Mouse (Mus musculus): ENCODE results near the gene Celsr1.
A peak's percentile ranks its signal among the peaks of the same experiment; 100 is the strongest.

The Celsr1 gene

DNA sequence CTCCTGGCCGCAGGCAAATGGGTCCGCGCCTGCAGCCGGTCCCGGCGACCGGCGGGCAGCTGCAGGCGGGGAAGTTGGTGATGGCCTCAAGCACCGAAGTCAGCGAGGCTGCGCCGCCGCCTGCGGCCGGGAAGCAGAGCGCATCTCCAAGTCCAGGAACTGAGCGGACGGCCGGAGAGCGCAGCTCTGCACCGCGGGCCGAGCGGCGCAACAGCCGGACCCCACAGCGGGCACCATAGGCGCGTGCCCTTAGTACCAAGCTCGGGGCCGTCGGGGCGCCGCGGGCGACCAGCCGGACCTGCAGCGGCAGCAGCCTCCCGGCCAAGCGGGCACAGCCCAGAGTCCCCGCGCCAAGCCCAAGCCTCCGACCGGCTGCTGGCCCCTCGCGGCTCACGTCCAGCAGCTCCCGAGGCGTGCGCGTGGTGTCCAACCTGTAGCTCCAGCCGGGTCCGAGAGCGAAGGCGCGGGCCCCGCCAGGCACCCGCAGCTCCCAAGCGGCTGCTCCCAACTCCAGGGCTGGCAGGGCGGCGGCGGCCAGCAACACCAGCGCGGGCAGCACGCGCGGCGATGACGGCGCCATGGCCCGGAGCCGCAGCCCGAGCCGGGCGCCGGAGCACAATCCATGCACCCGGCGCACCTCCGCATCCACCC, at the start of gene Celsr1:
Celsr1 (minus strand) TSS at position 587 of the 651 bp plus-strand sequence.
- DNase-seq (ENCODE audit: low spot score) = peak; percentile 46

DNA sequence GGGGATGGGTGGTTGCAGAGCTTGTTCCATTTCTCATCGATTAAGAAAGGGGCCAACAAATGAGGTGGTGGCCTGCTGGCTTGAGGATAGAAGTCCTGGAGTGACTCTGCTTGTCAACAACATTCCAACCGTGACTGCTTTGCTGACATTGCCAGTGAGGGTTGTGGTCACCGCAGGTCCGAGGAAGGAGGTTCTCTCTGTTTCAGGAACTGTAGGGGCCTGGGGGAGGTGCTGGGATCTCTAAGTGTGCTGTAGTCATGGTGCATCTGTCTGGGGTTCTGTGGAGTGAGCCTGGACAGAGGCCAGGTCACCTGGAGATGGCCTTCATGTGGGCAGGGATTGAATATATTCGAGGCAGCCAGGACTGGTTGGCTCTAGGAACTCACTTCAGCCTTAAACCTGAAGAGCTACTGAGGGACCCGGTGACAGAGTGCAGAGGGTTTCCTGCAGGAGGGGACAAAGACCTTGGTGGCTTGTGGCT, 49.7 kb upstream of the Celsr1 start:
- DNase-seq (ENCODE audit: low spot score) = no peak

GRCm38 (mm10) chr15:86082551-86082961, 49.0 kb upstream of the Celsr1 start:
- no peak for DNase-seq (ENCODE audit: low spot score)

DNA sequence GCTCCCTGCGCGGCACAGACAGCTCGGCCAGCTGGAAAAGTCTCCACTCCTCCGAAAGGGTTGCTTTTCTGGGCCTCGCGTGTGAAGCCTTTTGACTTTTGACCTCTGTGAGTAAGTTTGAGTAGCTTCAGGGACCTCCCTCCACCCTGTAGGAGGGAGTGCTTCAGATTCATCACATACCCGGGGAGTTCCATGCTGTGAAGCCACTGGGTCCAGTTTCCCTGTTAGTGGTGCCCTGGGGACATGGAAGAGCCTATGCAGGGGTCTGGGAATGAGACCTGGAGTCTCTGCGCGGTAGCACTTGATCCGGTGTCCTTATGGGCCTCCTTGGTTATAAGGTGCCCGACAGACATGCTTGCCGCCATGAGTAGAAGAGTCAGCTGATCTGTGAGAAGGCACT, 48.1 kb upstream of the Celsr1 start:
- no peak for DNase-seq (ENCODE audit: low spot score)

- DNase-seq (ENCODE audit: low spot score) = no peak
These were observed 46.8 kb upstream of the Celsr1 start for GRCm38 (mm10) chr15:86080408-86080807.

- DNase-seq (ENCODE audit: low spot score) = no peak
These were observed 46.3 kb upstream of the Celsr1 start for GRCm38 (mm10) chr15:86079876-86080275.

DNA sequence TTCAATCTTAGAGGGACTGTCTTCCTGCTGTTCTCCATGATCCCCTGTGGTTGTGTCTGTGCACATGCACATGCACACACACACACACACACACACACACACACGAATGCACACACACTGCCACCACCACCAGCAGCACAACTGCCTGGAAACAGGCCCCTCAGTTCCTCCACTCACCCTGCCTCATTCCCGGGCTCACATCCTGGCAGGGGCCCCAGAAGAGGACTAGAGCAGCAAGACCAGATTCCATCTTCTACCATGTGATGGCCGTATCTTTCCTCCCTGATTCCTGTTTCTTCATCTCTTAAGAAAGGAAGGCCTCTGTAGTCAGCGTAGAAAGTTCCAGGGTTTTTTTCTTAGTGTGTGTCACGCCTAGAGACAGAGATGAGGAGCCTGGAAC, 45.9 kb upstream of the Celsr1 start:
- no peak for DNase-seq (ENCODE audit: low spot score)

DNA sequence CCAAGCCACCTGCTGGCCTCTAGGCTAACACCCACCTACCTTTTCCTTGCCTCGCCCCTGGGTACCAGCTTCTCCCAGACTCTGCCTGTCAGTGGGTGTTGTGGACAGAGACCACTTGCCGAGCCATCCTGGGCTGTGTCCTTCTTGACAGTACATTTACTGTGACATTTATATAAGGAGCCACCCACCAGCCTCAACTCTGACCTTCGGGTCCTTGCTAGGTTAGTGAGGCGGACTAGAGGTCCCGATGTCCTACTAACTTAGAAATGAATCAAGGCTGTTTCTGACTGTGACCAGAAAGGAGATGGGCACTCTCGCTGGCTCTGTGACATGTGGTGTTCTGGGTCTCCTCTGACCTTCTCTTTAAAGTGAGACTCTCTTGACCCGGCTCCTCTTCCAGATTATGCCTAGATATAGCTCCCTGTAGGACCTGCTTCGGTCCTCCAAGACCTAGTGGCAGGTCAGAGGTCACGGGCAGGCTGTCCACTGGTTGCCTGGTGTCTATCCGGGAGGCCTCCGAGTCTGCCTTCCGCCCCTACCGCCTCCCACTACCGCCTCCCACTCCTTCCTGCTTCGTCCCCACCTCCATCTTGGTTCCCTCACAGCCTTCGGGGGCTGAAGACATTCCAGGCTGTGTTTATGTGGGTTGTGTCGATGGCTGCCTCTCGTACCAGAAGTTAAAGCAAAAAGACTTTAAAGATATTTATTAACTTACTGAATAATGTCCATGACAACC, 45.1 kb upstream of the Celsr1 start:
- no peak for DNase-seq (ENCODE audit: low spot score)

GRCm38 (mm10) chr15:86077934-86078333, 44.4 kb upstream of the Celsr1 start:
- DNase-seq (ENCODE audit: low spot score) = no peak

- no peak for DNase-seq (ENCODE audit: low spot score)
These were observed 42.8 kb upstream of the Celsr1 start for GRCm38 (mm10) chr15:86076378-86076777.

GRCm38 (mm10) chr15:86076048-86076315, 42.4 kb upstream of the Celsr1 start:
- DNase-seq (ENCODE audit: low spot score) = no peak

GRCm38 (mm10) chr15:86075305-86076047, 41.9 kb upstream of the Celsr1 start:
- DNase-seq (ENCODE audit: low spot score) = no peak

DNA sequence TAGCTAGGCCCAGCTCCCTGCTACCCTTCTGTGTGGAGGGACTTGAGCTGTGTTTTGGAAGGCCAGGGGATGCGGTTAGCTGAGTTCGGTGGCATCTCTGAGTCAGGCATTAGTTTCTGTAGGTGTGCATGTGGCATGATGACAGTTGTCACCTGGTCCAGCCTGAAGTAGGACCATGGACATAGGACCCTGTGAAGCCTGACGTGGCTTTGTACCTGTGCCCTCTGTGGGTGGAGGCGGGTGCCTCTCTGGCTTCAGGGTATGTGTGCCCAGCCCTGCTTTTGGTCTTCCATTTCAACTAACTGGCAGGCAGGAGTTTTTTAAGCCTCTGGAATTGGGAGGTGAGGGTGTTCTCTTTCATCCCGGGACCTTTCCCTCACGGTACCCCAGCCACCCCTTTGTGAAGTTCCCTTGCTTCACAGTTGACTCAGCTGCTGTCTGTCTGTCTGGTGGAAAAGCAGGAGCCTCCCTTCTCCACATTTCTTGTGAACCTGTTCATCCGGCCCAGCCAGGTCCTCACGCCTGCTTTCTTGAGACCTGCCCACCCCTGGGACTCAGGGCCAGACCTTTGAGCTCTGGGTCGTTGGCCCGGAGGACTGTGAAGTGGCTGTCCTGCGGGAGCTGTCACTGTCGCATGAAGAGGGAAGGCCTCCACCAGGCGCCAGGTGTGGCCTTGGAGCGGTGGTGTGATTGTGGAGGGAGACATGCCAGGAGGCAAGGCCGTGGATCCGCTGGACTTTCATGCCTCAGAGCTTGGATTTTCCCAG, 40.8 kb upstream of the Celsr1 start:
- no peak for DNase-seq (ENCODE audit: low spot score)

DNA sequence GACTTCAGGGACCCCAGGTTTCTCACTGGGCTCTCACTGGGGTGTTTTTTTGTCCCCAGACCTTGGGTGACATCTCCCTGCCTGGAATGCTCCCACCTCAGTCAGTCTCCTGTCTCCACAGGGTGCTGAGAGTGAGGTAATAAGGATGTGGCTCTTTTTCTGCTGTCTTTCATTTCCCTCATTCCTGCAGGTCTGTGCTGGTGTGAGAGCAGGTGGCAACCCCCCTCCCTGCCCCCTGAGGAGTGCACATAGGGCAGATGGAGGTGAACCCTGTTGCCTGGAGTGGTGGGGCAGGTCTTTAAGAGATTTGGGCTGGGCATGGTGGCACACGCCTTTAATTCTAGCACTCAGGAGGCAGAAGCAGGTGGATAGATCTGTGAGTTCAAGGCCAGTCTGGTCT, 37.6 kb upstream of the Celsr1 start:
- DNase-seq (ENCODE audit: low spot score) = no peak

GRCm38 (mm10) chr15:86070368-86070767, 36.8 kb upstream of the Celsr1 start:
- no peak for DNase-seq (ENCODE audit: low spot score)

- no peak for DNase-seq (ENCODE audit: low spot score)
These were observed 35.6 kb upstream of the Celsr1 start for GRCm38 (mm10) chr15:86069011-86069791.

- no peak for DNase-seq (ENCODE audit: low spot score)
These were observed 34.4 kb upstream of the Celsr1 start for GRCm38 (mm10) chr15:86067941-86068495.

DNA sequence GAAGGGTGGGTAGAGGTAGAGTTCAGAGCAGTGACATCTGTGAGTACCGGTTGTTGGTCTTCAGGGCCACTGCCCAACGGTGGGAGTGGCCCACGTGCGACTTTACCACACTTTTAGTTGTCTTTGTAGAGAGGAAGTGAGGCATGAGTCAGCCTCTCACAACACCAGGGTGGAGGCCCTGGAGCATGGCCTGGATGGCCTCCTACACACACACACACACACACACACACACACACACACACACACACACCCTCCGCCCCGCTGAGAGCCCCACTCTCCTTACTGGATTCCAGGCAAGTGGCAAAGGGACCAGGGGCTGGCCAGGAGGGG, 34.0 kb upstream of the Celsr1 start:
- no peak for DNase-seq (ENCODE audit: low spot score)

DNA sequence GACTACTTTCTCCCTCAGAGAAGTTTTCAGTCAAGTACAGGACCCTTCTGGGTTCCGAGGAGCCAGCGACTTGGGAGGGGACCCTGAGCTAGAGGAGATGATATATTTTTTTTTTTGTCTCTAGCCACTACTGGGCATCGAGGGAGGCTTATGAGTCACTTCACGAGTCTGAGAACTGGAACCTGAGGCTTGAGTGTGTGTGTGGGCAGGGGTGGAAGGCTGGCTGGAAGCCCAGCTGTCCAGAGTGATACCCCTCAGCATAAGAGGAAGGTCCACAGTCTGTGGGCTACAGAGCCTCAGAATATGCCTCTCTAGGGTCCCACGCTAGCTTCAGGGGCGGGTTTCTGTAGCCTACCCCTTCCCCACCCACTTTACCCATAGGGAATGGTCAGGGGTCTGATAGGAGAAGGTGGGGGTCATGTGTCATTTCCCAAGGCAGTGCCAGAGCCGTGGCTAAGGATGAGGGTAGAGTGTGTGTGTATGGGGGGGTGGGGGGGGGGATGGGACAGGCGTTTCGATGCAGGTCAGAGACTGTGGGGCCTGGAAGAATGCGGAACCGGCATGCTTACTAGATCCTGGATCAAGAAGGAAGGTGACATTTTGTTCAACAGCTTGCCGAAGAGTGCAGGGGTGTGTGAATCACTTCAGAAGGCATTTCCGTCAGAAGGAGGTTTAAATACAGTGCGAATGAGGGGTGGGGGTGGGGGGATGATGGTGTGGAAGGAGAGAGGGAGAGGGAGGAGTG, 33.4 kb upstream of the Celsr1 start:
- no peak for DNase-seq (ENCODE audit: low spot score)

DNA sequence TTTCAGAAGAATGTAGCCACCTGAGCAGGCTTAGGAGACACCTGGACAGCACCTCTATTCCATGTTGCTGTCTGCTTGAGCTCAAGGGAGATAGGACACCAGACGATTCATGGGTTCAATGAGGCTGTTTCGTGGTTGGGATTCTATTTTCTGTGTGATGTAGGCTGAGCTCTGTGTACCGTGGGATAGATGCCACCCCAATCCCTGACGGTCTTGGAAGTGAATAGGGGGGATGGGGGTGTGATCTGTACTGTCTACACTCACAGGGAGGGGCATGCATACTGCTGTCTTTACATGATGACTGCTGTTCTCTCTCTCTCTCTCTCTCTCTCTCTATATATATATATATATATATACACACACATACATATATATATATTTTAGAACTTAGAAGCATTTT, 31.8 kb upstream of the Celsr1 start:
- DNase-seq (ENCODE audit: low spot score) = no peak

GRCm38 (mm10) chr15:86064850-86065229, 31.3 kb upstream of the Celsr1 start:
- no peak for DNase-seq (ENCODE audit: low spot score)

Data from ovary, postnatal 36 days (tissue).